Mouse (Mus musculus) embryonic facial prominence, embryonic 15.5 days (tissue): ENCODE measurements around the gene Ccdc187. TPM values are rescaled to one million over a fixed set of nuclear protein-coding genes. Genes with fewer than 3 reads are reported as not detected.

Experiments used
- ATAC-seq: fragments of 200-750 bp; cut with Nextera tagmentation; 2 replicates; pipeline ENCODE4 v1.8.0; 2017; ENCODE audit warnings: low read depth, moderate TSS enrichment; ENCODE audit not compliant: insufficient number of reproducible peaks, low FRiP score, low TSS enrichment
- H3K27ac ChIP-seq: fragments of 300-500 bp; sonication (generic); replicated peaks from 2 replicates; pipeline ENCODE4 v1.5.1; 2015; ENCODE audit warnings: mild to moderate bottlenecking, inconsistent platforms
- H3K27me3 ChIP-seq: fragments of 300-500 bp; sonication (generic); 2 replicates; pipeline ENCODE4 v1.6.1; 2015; ENCODE audit warnings: inconsistent platforms
- H3K36me3 ChIP-seq: fragments of 300-500 bp; sonication (generic); 2 replicates; pipeline ENCODE4 v1.6.1; 2015; ENCODE audit warnings: mild to moderate bottlenecking, inconsistent platforms
- H3K4me1 ChIP-seq: fragments of 300-500 bp; sonication (generic); 2 replicates; pipeline ENCODE4 v1.6.1; 2015; ENCODE audit warnings: inconsistent platforms
- H3K4me2 ChIP-seq: fragments of 300-500 bp; sonication (generic); replicated peaks from 2 replicates; pipeline ENCODE4 v1.6.1; 2015; ENCODE audit warnings: mild to moderate bottlenecking, inconsistent platforms
- H3K4me3 ChIP-seq: fragments of 300-500 bp; sonication (generic); replicated peaks from 2 replicates; pipeline ENCODE4 v1.5.1; 2015; ENCODE audit warnings: mild to moderate bottlenecking, inconsistent platforms
- H3K9ac ChIP-seq: fragments of 300-500 bp; sonication (generic); 2 replicates; pipeline ENCODE4 v1.6.1; 2015; ENCODE audit warnings: inconsistent platforms
- H3K9me3 ChIP-seq: fragments of 300-500 bp; sonication (generic); replicated peaks from 2 replicates; pipeline ENCODE4 v1.6.1; 2016; ENCODE audit warnings: inconsistent platforms
- WGBS: fragments of 180-500 bp; shearing (Covaris S2); methylation state at CpG from one replicate; pipeline ENCODE4 v1.1.7; 2015; 5-methylcytosine and 5-hydroxymethylcytosine counted together
- polyA plus RNA-seq: library from polyadenylated mRNA; unstranded; fragments of >200 nt; fragmentation: Nextera tagmentation; extraction: Ambion mirVana; gene quantifications from 2 replicates; pipeline ENCODE4 v1.2.1, GENCODE M21; 2015

Gene Ccdc187
- polyA plus RNA-seq, 1 experiment from 2014 or later, result 1.1 TPM

DNA sequence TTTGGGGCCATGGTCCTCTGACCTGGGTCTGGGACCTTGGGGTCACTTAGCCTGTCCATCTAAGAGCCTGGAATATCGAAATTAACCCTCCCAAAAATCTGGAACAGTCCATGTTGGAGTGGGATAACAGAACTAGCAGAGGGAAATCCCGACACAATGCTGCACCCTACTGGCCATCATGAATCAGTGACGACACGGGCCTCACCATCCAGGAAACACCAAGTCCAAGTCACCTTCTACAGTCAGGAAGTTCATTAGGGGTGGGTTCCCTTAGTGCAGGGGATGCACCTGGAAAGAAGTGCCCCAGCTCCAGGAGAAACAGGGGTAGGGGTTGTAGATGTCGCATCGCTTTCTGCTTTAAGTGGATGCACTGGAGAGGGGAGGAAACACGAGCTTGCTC is 20.7 kb downstream of the Ccdc187 start:
- no peak overlapping the region for H3K27ac ChIP-seq
- H3K4me1 ChIP-seq, result no peaks in the 10 kb centered on the region
- H3K4me3 ChIP-seq, result no peak overlapping the region
- ATAC-seq, result no peak
- H3K9ac ChIP-seq, result no peak overlapping the region
- H3K36me3 ChIP-seq, result no peaks in the 10 kb centered on the region
- no peaks in the 10 kb centered on the region for H3K9me3 ChIP-seq
- WGBS, result 19% methylated on average over 7 of the region's 7 CpGs
- no peak overlapping the region for H3K4me2 ChIP-seq
- no peaks in the 10 kb centered on the region for H3K27me3 ChIP-seq

DNA sequence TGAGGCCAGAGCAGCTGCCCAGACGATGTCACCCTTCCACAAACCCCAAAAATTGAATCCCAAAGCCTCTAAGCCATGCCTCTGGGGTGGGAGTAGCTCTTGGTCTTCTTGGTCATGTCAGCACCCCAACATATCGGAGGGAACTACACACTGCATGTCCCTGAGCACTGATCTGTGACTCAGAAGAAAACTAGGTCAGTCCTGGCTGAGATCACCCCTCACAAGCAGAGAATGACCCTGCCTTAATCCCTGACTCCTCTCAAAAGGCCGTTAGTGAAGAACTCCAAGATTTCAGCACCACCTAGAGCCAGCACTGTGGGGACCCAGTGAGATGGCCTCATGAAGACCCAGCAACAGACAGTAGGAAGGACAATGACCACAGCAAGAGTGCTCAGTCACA is 26.1 kb downstream of the Ccdc187 start:
- no peaks in the 10 kb centered on the region for H3K36me3 ChIP-seq
- H3K4me3 ChIP-seq, result no peak overlapping the region
- no peak overlapping the region for H3K27ac ChIP-seq
- ATAC-seq, result no peak
- H3K4me2 ChIP-seq, result no peak overlapping the region
- 62% methylated on average over 3 of the region's 3 CpGs for WGBS
- no peaks in the 10 kb centered on the region for H3K27me3 ChIP-seq
- H3K9me3 ChIP-seq, result no peaks in the 10 kb centered on the region
- no peaks in the 10 kb centered on the region for H3K4me1 ChIP-seq
- no peak overlapping the region for H3K9ac ChIP-seq

DNA sequence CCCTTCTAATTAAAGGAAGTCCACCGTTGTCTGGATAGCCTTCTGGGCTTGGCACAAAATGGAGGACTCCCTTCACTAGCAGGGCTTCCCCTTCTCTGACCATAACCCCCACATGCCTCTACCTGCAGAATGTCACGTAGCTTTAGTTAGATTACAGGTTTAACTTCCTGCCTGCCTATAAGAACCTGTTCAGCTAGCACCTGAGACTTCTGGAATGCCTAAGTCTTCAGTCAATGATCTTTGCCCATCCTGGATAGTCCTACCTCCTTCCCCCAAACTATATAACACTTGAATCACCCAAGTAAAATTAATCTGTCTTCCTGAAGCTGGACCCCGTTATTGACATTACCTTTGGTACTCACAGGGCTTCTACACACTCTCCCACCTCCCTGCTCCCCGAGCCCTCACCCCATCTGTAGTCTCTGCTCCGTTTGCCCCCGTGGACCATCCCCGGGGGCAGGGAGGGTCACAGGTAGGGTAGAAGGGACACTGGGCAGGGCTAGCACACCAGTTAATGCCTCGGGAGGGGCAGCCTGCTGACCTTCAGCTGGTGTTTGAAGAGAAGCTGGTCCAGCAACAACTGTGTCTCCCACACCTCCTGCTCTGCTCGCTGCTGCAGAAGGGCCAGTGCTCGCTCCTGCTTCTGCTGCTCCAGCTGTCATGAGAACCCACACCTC is 28.2 kb downstream of the Ccdc187 start:
- Histone ChIP-seq H3K27ac (no peak overlapping the region), H3K36me3 (no peaks in the 10 kb centered on the region), H3K4me3 (no peak overlapping the region), H3K4me1 (no peaks in the 10 kb centered on the region), H3K27me3 (no peaks in the 10 kb centered on the region), H3K4me2 (no peak overlapping the region), H3K9ac (no peak overlapping the region), H3K9me3 (no peaks in the 10 kb centered on the region)
- no peak for ATAC-seq
- WGBS, result 77% methylated on average over 10 of the region's 10 CpGs

DNA sequence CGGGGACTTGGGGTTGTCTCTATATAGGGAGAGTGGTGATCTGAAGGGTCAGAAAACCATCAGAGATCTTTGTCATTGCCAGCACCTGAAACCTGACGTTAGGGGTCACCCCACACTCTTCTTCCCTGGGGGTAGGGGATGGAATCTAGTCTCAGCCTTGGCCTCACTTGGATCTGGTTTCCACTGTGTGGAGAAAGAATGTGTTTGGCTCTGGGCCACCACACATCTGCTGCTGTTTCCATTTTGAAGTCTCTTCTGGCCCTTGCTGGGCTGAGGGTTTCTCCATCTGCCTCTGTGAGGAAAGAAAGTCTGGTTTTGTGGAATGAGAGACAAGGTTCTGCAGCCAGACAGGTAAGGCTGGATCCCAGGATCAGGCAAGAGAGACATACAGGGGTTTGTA is 29.3 kb downstream of the Ccdc187 start:
- H3K27me3 ChIP-seq, result no peaks in the 10 kb centered on the region
- 0 out of 2 replicates have a peak overlapping the region, but pooled peaks have one; percentile 35 for H3K27ac ChIP-seq
- 54% methylated on average over 2 of the region's 2 CpGs for WGBS
- H3K4me2 ChIP-seq, result no peak overlapping the region
- ATAC-seq, result no peak
- H3K4me1 ChIP-seq, result no peaks in the 10 kb centered on the region
- no peaks in the 10 kb centered on the region for H3K9me3 ChIP-seq
- H3K4me3 ChIP-seq, result no peak overlapping the region
- H3K9ac ChIP-seq, result no peak overlapping the region
- no peaks in the 10 kb centered on the region for H3K36me3 ChIP-seq

DNA sequence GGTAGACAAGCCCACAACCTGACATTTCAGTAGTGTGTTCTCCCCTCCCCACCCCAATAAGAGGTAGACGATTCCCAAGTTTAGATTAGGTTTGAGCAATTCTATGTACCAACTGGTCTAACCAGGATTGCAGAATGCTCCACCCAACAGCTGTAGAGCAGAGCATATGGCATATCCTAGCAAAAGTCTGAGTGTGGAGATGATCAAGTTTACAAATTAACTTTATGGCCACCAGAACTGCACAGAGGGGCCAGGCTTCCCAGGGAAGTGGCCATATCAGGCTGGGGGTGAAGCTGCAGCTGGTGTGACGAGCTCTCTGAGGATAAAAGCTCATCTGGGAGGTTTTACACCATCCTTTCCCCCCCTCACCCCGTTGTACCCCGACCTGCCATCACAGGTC is 29.7 kb downstream of the Ccdc187 start:
- no peak for ATAC-seq

DNA sequence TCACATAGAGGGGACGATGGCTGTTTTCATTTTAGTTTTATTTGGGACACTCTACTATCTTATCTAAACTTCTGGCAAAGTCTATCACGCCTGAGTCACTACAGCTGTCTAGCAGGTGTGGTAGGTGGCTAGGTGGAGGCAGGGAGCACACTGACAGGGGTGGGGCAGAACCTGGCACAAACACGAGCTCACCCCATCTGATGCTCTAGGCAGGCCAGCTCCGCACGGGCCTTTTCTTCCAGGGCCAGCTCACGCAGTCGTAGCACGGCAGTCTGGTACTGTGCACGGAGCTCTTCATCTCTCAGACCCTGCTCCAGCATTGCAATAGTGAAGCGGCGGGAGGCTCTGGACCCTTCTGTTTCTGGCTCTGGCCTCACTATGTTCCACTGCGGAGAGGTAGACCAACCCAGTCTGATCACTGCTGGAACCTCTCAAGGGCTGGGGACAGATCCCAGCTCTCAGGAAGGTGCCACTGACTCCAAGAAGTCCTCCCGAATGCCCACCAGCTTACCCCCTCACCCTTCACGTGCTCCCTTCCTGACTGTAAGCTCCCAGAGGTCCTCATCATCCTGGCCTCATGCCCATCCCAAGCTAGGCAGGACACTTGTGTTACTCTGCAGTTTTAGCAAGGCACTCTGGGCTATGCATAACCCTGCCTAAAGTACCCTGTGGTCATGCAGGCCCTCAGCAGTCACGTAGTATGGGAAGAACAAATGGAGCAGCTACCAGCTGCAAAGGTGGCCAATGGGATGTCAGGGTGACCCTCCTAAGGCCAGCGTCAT is 36.9 kb downstream of the Ccdc187 start:
- Histone ChIP-seq H3K4me3 (no peak overlapping the region), H3K36me3 (no peaks in the 10 kb centered on the region), H3K27ac (no peak overlapping the region), H3K9ac (no peak overlapping the region), H3K4me2 (no peak overlapping the region), H3K4me1 (0 out of 2 replicates have a peak, but pooled peaks cover 3% of the 10 kb centered on the region), H3K9me3 (no peaks in the 10 kb centered on the region), H3K27me3 (no peaks in the 10 kb centered on the region)
- 80% methylated on average over 16 of the region's 16 CpGs for whole genome bisulfite sequencing
- ATAC-seq, result no peak

More for the DNA sequence above, 29.7 kb downstream of the Ccdc187 start:
- H3K9me3 ChIP-seq, result no peaks in the 10 kb centered on the region
- H3K4me1 ChIP-seq, result no peaks in the 10 kb centered on the region
- no peak overlapping the region for H3K4me3 ChIP-seq
- no peaks in the 10 kb centered on the region for H3K27me3 ChIP-seq
- 0 out of 2 replicates have a peak overlapping the region, but pooled peaks have one; percentile 35 for H3K27ac ChIP-seq
- no peak overlapping the region for H3K4me2 ChIP-seq
- no peaks in the 10 kb centered on the region for H3K36me3 ChIP-seq
- H3K9ac ChIP-seq, result no peak overlapping the region
- WGBS, result 72% methylated on average over 4 of the region's 4 CpGs

DNA sequence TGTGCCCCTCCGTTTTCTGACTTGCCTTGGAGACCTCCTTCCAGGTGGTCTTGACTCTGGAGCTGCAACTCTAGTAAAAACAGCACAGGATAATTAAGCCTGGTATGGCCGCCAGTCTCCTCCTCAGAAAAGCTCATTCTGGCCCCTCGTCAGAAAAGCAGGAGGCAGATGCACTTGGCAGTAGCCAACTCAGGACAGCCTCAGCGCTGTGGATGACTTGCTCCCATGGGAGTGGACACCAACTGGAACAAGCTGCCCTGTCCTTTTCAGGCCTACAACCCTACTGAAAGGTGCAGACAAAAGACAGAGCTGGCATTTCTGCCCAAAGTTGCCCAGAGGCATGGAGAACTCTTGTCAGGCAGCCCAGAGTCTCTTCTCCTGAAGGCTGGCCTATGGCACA is 39.5 kb downstream of the Ccdc187 start:
- WGBS, result 50% methylated on average over 4 of the region's 4 CpGs
- ATAC-seq, result no peak
- 0 out of 2 replicates have a peak, but pooled peaks cover 4% of the 10 kb centered on the region for H3K4me1 ChIP-seq
- no peak overlapping the region for H3K9ac ChIP-seq
- H3K4me2 ChIP-seq, result no peak overlapping the region
- no peak overlapping the region for H3K4me3 ChIP-seq
- no peaks in the 10 kb centered on the region for H3K36me3 ChIP-seq
- H3K27ac ChIP-seq, result no peak overlapping the region
- H3K27me3 ChIP-seq, result no peaks in the 10 kb centered on the region
- no peaks in the 10 kb centered on the region for H3K9me3 ChIP-seq

DNA sequence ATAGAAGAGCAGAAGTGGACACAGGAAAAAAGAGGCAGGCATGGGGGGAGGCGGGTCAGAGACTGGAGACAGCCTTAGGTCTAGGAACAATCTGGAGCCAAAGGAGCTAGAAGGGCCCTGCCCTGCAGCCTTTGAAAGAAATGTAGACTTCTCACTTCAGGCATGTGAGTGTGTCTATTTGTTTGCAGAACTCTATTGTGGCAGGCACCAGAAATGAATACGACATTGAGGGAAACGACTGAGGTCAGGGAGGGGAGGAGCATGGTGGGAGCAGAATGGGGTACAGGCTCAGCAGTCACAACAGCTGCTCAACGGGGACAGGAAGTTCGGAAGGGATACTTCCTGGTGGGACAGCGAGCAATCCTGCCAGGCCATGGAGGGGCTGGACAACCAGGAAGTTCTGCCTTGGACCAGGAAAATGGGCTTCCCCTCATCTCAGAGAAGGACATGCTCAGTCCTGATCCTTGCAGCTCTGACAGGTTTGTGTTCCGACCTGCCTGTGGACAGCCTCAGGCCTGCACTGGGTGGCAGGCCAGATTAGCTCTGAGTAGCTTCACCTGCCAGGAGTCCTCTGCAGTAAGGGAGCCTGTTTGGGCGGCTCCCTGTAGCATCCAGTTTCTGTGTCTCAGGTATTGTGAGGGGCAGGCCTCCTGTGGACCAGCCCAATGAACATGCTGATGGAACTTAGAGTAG is 41.7 kb downstream of the Ccdc187 start:
- Histone ChIP-seq H3K27ac (peak overlapping the region; percentile 58), H3K9ac (no peak overlapping the region), H3K36me3 (no peaks in the 10 kb centered on the region), H3K4me2 (no peak overlapping the region), H3K9me3 (no peaks in the 10 kb centered on the region), H3K4me1 (0 out of 2 replicates have a peak, but pooled peaks cover 4% of the 10 kb centered on the region), H3K4me3 (no peak overlapping the region), H3K27me3 (no peaks in the 10 kb centered on the region)
- WGBS, result 44% methylated on average over 8 of the region's 8 CpGs
- peak; percentile 63; the same call in 1 of the 2 replicates for ATAC-seq

DNA sequence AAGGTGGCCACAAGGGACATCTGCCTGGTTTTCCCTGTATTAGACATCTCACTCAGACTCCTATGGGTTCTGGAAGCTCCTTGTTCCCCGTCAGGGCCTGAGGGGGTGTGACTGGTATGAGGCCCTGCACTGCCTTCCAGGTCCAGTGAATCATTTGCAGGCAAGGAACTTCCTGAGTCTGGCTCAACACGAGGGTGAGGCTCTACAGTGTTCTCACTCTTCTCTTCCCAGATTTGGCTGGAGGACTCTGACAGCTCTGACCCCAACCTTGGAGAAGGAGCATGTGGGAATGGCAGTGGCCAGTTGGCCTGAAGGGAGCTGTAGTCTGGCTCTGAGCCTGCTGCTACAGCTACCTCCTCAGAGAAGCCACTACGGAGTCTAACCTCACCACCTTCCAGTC is 46.8 kb downstream of the Ccdc187 start:
- WGBS, result 51% methylated on average over 3 of the region's 3 CpGs
- H3K9ac ChIP-seq, result no peak overlapping the region
- H3K4me2 ChIP-seq, result no peak overlapping the region
- no peak for ATAC-seq
- H3K36me3 ChIP-seq, result no peaks in the 10 kb centered on the region
- 0 out of 2 replicates have a peak, but pooled peaks cover under 1% of the 10 kb centered on the region for H3K4me1 ChIP-seq
- no peaks in the 10 kb centered on the region for H3K27me3 ChIP-seq
- H3K4me3 ChIP-seq, result no peak overlapping the region
- no peak overlapping the region for H3K27ac ChIP-seq
- no peaks in the 10 kb centered on the region for H3K9me3 ChIP-seq

DNA sequence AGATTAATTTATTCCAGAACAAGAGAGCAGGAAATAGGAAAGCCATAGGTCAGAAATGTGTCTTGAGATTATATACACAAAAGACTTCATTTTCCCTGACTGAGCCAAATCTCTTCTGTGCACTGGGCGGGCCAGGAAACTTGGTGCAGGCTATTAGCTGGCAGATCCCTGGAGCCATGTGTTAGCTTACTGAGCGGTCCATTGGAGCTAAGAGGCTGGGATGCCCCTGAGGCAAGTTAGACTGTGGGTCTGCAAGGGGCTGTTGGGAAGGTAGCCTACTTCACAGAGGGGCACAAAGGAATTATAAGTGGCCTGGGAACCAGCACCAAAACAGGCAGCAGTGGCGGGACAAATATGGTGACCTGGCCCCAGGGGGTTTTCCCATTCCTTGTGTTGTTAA is 53.5 kb downstream of the Ccdc187 start:
- WGBS, result 40% methylated on average over 3 of the region's 3 CpGs
- peaks cover 16% of the 10 kb centered on the region for H3K4me1 ChIP-seq
- no peak for ATAC-seq
- H3K36me3 ChIP-seq, result no peaks in the 10 kb centered on the region
- no peak overlapping the region for H3K9ac ChIP-seq
- H3K4me2 ChIP-seq, result no peak overlapping the region
- no peak overlapping the region for H3K4me3 ChIP-seq
- H3K27me3 ChIP-seq, result no peaks in the 10 kb centered on the region
- no peak overlapping the region for H3K27ac ChIP-seq
- no peaks in the 10 kb centered on the region for H3K9me3 ChIP-seq

DNA sequence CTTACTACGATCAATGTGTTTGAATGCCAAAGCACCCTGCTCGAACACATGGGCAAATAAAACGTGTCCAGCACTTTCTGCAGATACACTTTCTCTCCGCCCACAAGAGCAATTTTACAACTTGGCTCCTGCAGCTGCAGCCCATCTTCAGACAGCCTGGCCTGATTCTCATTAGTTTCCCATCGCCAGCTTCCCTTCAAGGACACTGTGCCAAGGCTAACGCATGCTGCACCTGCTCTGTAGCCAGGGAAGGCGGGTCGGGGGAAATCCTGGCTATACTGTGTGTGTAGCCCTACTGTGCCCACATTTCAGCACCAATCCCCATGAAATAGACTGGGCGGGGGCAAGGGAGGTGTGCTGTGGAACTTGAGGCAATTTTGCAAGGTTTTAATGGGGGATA is 54.0 kb downstream of the Ccdc187 start:
- no peak for ATAC-seq
- Histone ChIP-seq H3K27me3 (no peaks in the 10 kb centered on the region), H3K27ac (no peak overlapping the region), H3K4me3 (no peak overlapping the region), H3K36me3 (no peaks in the 10 kb centered on the region), H3K4me2 (no peak overlapping the region), H3K9me3 (no peaks in the 10 kb centered on the region), H3K4me1 (peaks cover 20% of the 10 kb centered on the region), H3K9ac (no peak overlapping the region)
- WGBS, result 39% methylated on average over 9 of the region's 9 CpGs
